Mouse (Mus musculus): ENCODE results near the gene Srpk3. TPM values are rescaled to one million over a fixed set of nuclear protein-coding genes. Genes with fewer than 3 reads are reported as not detected.
"Not testable (repeated sequence)": the region's sequence is repeated elsewhere in the genome, so short reads cannot be mapped to it uniquely, and the experiment has no call there.

The Srpk3 gene
- 1.2 and 1.5 TPM in 2 replicates for total RNA-seq (2012; rRNA removed)

GRCm38 (mm10) chrX:73774168-73774760 is at the start of gene Srpk3:
TSS of gene Srpk3 (plus strand) at chrX:73774405.
- Histone ChIP-seq H3K4me1 (ENCODE audit: control insufficient read depth in 2 of 2, insufficient read depth in 2 of 2, low read length in 2 of 2, poor library complexity in 1 of 2) (no peaks in the 10 kb centered on the region), H3K9me3 (ENCODE audit: control insufficient read depth, insufficient read depth, low read depth, low read length) (no peaks in the 10 kb centered on the region), H3K4me3 (ENCODE audit: insufficient read depth in 1 of 2, low read depth in 1 of 2, low read length in 2 of 2, poor library complexity in 1 of 2, severe bottlenecking in 1 of 2) (no peak within 1 kb of the TSS), H3K36me3 (ENCODE audit: control insufficient read depth, insufficient read depth, low read length, poor library complexity, severe bottlenecking) (peaks cover 24% of the 10 kb centered on the region), H3K9ac (ENCODE audit: insufficient read depth, low read depth, low read length, poor library complexity, severe bottlenecking) (no peak within 1 kb of the TSS), H3K27ac (ENCODE audit: insufficient read depth, low read depth, low read length, poor library complexity, severe bottlenecking) (no peak within 1 kb of the TSS)
- no peak for DNase-seq (ENCODE audit: low read depth, low spot score)
- TF ChIP-seq CHD2 (IDR thresholded peaks at IDR 0.05; ENCODE audit: low read depth, low read length) (no peak), MAFK (IDR thresholded peaks at IDR 0.05; ENCODE audit: insufficient read depth, low read depth, low read length) (no peak), ZNF384 (IDR thresholded peaks at IDR 0.05; ENCODE audit: low read depth, low read length) (no peak), HCFC1 (IDR thresholded peaks at IDR 0.05; ENCODE audit: borderline replicate concordance, insufficient read depth, low read length) (no peak), ZC3H11A (IDR thresholded peaks at IDR 0.05; ENCODE audit: borderline replicate concordance, low read depth, low read length) (no peak)
- in situ Hi-C loops (cut with MboI; ENCODE audit: low sequenced_read_pairs in 2 of 2, unreplicated experiment in 2 of 2): no loop called here

DNA sequence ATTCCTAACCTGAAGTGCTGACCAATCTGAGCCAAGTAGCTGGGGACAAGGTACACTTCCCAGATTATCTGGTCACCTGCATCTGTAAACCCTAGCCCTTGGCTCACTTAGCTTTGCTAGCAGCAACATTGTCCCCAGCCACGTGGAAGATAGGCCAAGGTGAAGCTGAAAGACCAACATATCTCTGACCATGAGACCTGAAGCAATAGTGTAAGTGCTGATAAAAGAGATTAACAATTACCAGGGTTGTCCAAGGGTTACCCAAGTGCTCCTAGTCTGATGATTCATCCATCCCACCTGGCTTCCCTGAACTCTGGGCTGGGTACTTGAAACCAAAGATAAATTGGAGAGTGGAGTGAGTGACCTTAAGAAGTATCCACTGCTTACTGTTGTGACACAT is 43.3 kb upstream of the Srpk3 start:
- H3K36me3 ChIP-seq (ENCODE audit: control insufficient read depth, insufficient read depth, low read length, poor library complexity, severe bottlenecking): 0 out of 2 replicates have a peak, but pooled peaks cover 3% of the 10 kb centered on the region
- in situ Hi-C loops (cut with MboI; ENCODE audit: low sequenced_read_pairs in 2 of 2, unreplicated experiment in 2 of 2): no loop called here
- TF ChIP-seq MAFK (IDR thresholded peaks at IDR 0.05; ENCODE audit: insufficient read depth, low read depth, low read length) (no peak), ZC3H11A (IDR thresholded peaks at IDR 0.05; ENCODE audit: borderline replicate concordance, low read depth, low read length) (no peak), CHD2 (IDR thresholded peaks at IDR 0.05; ENCODE audit: low read depth, low read length) (no peak), ZNF384 (IDR thresholded peaks at IDR 0.05; ENCODE audit: low read depth, low read length) (no peak), HCFC1 (IDR thresholded peaks at IDR 0.05; ENCODE audit: borderline replicate concordance, insufficient read depth, low read length) (no peak)
- H3K9me3 ChIP-seq (ENCODE audit: control insufficient read depth, insufficient read depth, low read depth, low read length): no peaks in the 10 kb centered on the region
- no peaks in the 10 kb centered on the region; a peak in 1 of 4 replicates for H3K4me1 ChIP-seq (ENCODE audit: control insufficient read depth in 2 of 2, insufficient read depth in 2 of 2, low read length in 2 of 2, poor library complexity in 1 of 2)
- no peak overlapping the region for H3K4me3 ChIP-seq (ENCODE audit: insufficient read depth in 1 of 2, low read depth in 1 of 2, low read length in 2 of 2, poor library complexity in 1 of 2, severe bottlenecking in 1 of 2)
- no peak overlapping the region for H3K9ac ChIP-seq (ENCODE audit: insufficient read depth, low read depth, low read length, poor library complexity, severe bottlenecking)
- H3K27ac ChIP-seq (ENCODE audit: insufficient read depth, low read depth, low read length, poor library complexity, severe bottlenecking): no peak overlapping the region
- no peak for DNase-seq (ENCODE audit: low read depth, low spot score)

DNA sequence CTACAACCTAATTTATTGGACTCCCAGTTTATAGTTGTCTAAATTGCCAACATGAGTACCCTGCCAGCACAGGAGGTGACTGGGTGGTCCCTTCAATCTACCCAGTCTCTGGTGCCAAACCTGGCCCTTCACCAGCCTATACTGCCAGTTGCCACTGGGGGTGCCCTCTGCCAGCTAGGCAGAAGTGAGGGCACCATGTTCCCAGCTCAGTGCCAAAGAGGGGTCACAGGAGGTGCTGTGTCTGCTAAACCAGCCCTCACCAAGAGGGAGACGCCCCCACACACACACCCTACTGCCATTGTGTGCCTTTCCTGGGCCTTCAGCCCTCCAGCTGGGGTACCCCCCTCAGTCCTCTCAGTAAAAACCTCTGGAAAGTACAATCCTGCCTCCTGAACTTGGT is 36.0 kb upstream of the Srpk3 start:
- in situ Hi-C loops (cut with MboI; ENCODE audit: low sequenced_read_pairs in 2 of 2, unreplicated experiment in 2 of 2): no loop called here
- no peak for DNase-seq (ENCODE audit: low read depth, low spot score)
- no peaks in the 10 kb centered on the region for H3K36me3 ChIP-seq (ENCODE audit: control insufficient read depth, insufficient read depth, low read length, poor library complexity, severe bottlenecking)
- H3K9ac ChIP-seq (ENCODE audit: insufficient read depth, low read depth, low read length, poor library complexity, severe bottlenecking): peak overlapping the region; percentile 54; the same call in 1 of the 2 replicates
- no peak overlapping the region for H3K4me3 ChIP-seq (ENCODE audit: insufficient read depth in 1 of 2, low read depth in 1 of 2, low read length in 2 of 2, poor library complexity in 1 of 2, severe bottlenecking in 1 of 2)
- no peak for TF ChIP-seq MAFK (IDR thresholded peaks at IDR 0.05; ENCODE audit: insufficient read depth, low read depth, low read length)
- no peak for TF ChIP-seq HCFC1 (IDR thresholded peaks at IDR 0.05; ENCODE audit: borderline replicate concordance, insufficient read depth, low read length)
- TF ChIP-seq ZC3H11A (IDR thresholded peaks at IDR 0.05; ENCODE audit: borderline replicate concordance, low read depth, low read length): no peak
- no peaks in the 10 kb centered on the region for H3K9me3 ChIP-seq (ENCODE audit: control insufficient read depth, insufficient read depth, low read depth, low read length)
- H3K27ac ChIP-seq (ENCODE audit: insufficient read depth, low read depth, low read length, poor library complexity, severe bottlenecking): peak overlapping the region; percentile 94
- peaks cover 5 to 13% of the 10 kb centered on the region in 2 experiments; a peak in 3 of 4 replicates for H3K4me1 ChIP-seq (ENCODE audit: control insufficient read depth in 2 of 2, insufficient read depth in 2 of 2, low read length in 2 of 2, poor library complexity in 1 of 2)

- DNase-seq (ENCODE audit: low read depth, low spot score): no peak
- Histone ChIP-seq H3K27ac (ENCODE audit: insufficient read depth, low read depth, low read length, poor library complexity, severe bottlenecking) (peak overlapping the region; percentile 94), H3K9ac (ENCODE audit: insufficient read depth, low read depth, low read length, poor library complexity, severe bottlenecking) (peak overlapping the region; percentile 54; the same call in 1 of the 2 replicates), H3K9me3 (ENCODE audit: control insufficient read depth, insufficient read depth, low read depth, low read length) (no peaks in the 10 kb centered on the region), H3K4me3 (ENCODE audit: insufficient read depth in 1 of 2, low read depth in 1 of 2, low read length in 2 of 2, poor library complexity in 1 of 2, severe bottlenecking in 1 of 2) (no peak overlapping the region), H3K4me1 (ENCODE audit: control insufficient read depth in 2 of 2, insufficient read depth in 2 of 2, low read length in 2 of 2, poor library complexity in 1 of 2) (peaks cover 5 to 13% of the 10 kb centered on the region in 2 experiments; a peak in 3 of 4 replicates), H3K36me3 (ENCODE audit: control insufficient read depth, insufficient read depth, low read length, poor library complexity, severe bottlenecking) (no peaks in the 10 kb centered on the region)
- in situ Hi-C loops (cut with MboI; ENCODE audit: low sequenced_read_pairs in 2 of 2, unreplicated experiment in 2 of 2): no loop called here
- TF ChIP-seq MAFK (IDR thresholded peaks at IDR 0.05; ENCODE audit: insufficient read depth, low read depth, low read length) (no peak), ZC3H11A (IDR thresholded peaks at IDR 0.05; ENCODE audit: borderline replicate concordance, low read depth, low read length) (no peak), ZNF384 (IDR thresholded peaks at IDR 0.05; ENCODE audit: low read depth, low read length) (no peak), CHD2 (IDR thresholded peaks at IDR 0.05; ENCODE audit: low read depth, low read length) (0 out of 2 replicates have a peak, but pooled peaks have one; percentile 8), HCFC1 (IDR thresholded peaks at IDR 0.05; ENCODE audit: borderline replicate concordance, insufficient read depth, low read length) (no peak)
These were observed 35.1 kb upstream of the Srpk3 start for GRCm38 (mm10) chrX:73739151-73739550.

- H3K9ac ChIP-seq (ENCODE audit: insufficient read depth, low read depth, low read length, poor library complexity, severe bottlenecking); H3K36me3 ChIP-seq (ENCODE audit: control insufficient read depth, insufficient read depth, low read length, poor library complexity, severe bottlenecking); DNase-seq (ENCODE audit: low read depth, low spot score); H3K9me3 ChIP-seq (ENCODE audit: control insufficient read depth, insufficient read depth, low read depth, low read length); in situ Hi-C loops (cut with MboI; ENCODE audit: low sequenced_read_pairs in 2 of 2, unreplicated experiment in 2 of 2): not testable (repeated sequence)
- H3K4me3 ChIP-seq (ENCODE audit: insufficient read depth in 1 of 2, low read depth in 1 of 2, low read length in 2 of 2, poor library complexity in 1 of 2, severe bottlenecking in 1 of 2): peak overlapping the region in 1 of 2 experiments; percentile 12; a peak in 1 of 4 replicates
- peaks cover 5 to 13% of the 10 kb centered on the region in 2 experiments; a peak in 3 of 4 replicates for H3K4me1 ChIP-seq (ENCODE audit: control insufficient read depth in 2 of 2, insufficient read depth in 2 of 2, low read length in 2 of 2, poor library complexity in 1 of 2)
- peak overlapping the region; percentile 79 for H3K27ac ChIP-seq (ENCODE audit: insufficient read depth, low read depth, low read length, poor library complexity, severe bottlenecking)
These were observed 34.4 kb upstream of the Srpk3 start for GRCm38 (mm10) chrX:73739841-73740240.

All from ES-E14 (cell line).